Mouse (Mus musculus): Measurements from ENCODE around the gene Fxyd3.

Fxyd3 gene

DNA sequence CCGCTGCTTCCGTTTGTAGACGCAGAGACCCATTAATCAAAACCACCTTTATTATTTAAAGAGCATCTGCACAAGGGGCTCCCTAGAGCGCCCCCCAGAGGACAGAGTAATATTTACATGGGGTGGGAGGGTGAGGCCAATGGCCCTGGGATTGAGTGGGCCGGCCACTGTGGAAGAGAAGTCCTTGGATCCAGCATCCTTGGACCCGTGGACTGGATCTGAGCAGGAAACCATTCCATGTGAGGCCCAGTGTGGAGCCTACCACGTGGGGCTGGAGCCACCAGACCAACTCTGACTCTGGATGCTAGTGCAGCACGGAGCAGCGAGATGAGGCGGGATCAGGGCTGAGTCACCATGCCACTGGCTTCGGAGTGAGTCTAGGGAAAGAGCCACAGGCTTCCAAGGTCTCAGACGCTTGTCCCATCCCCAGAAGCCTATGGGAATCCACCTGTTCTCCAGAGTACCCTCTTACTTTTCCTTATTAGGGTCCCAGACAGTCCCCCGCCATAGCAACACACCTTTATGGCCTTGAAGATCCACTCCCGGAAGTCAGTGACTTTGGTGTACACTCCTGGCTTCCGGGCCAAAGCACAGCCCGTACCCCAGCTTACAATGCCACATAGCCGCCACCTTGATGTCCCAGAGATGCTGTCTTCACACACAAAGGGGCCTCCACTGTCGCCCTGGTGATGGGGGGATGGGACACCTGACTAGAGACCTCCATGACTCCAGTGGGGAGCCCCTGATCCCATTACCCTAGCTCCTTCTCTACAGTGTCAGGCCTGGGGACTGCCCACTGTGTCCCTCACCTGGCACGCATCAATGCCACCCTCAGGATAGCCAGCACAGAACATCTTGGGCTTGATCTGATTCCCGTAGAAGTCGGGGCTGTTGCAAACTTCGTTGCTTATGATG lies 22.4 kb upstream of the Fxyd3 start:
- DNase-seq (ENCODE audit: low spot score), result peak; percentile 73

DNA sequence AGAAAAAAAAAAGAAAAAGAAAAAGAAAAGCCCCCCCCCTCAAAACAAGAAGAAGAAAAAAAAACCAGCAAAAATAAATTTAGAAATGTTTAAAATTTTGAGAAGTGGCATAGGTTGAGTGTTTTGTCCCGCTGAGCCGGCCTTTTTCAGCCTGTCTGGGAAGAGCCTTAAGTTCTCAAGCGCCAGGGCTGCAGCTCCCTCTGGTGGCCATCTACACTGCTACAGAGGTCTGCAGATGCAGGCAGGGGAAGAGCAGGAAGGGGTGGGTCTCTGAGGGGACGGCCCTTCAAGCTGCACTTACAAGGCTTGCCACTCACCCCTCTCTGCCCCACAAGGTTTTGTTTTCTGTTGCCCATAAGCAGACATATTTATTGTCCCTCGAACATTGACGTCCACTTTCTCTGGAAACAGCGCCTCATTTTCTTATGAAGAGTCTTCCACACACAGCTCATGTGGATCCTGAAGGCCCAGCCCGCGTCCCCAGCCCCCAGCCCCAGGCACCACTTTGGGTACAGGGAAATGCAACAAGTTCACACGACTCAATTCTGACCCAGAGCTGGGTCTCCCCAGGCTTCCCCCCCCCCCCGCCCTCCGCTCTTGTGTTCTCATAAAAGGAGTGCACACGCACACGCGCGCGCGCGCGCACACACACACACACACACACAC lies 21.2 kb upstream of the Fxyd3 start:
- peak; percentile 95 for DNase-seq (ENCODE audit: low spot score)

DNA sequence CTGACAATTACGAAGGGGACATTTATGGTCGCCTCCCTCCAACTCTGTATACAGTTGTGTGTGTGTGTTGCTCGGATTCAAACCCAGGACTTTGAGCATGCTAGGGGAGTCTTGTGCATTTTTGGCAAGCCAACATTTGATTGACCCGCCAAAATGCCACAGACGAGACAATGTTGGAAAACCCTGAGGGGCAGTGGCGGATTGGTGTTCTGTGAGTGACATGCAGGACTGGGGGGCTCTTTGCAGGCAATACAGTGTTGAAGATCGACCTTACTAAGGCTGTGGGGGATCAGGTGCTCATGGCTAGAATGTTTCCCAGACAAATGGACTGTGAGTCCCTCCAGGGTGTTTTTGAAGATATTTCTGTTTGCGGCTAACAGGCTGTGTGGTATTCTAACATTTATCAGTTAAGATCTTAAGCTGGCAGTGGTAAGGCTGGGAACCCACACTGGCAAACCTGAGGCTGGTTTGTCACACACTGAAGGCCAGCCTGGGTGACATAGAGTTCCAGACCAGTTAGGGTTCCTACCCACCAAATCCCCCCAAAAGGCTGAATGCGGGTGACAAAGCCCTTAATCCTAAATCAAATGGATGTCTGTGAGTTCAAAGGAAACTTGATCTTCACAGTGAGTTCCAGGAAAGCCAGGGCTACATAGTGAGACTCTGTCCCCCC lies 20.5 kb upstream of the Fxyd3 start:
- DNase-seq (ENCODE audit: low spot score), result no peak

DNA sequence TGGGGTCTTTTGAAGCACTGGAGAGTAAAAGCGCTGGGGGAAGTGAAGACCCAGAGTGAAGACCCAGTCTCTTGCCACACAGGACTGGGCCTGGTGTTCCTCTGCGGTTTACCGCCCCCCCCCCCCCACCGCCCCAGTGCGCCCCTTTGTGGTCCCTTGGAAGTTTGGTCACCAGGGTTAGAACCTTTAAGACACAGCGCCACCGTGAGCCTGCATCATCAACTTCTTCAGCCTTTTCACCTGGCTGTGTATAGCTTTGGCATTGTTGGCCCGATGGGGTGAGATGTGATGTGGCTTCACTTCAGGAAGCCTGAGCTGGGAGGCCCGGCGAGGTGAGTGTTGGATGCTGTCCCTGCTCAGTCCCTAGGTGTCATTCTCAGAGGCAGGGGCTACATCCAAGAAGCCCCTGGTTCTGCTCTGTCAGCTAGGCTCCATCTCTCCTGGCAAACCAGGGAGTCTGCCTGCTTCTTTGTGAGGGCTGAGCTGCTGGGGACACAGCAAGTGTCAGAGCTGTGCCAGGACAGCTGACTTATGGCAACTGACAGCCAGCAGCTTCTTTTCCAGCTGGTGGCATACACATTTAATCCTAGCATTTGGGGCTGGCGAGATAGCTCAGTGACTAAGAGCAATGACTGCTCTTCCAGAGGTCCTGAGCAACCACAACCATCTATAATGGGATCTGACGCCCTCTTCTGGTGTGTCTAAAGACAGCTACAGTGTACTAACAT lies 18.4 kb upstream of the Fxyd3 start:
- no peak for DNase-seq (ENCODE audit: low spot score)

DNA sequence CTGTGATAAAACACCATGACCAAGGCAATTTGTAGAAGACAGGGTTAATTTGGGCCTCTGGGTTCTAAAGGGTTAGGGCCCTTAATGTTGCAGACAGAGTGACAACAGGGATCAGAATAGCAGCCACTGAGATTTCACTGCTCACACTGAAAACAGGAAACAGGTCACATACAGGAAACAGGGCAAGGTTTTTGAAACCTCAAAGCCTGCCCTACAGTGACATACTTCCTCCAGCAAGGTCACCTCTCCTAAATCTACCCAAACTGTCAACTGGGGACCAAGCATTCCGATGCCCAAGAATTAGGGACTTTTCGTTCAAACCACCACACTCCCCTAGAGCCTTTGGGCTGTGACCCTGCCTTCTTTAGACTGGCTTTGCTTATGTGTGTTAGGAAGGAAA lies 13.2 kb upstream of the Fxyd3 start:
- DNase-seq (ENCODE audit: low spot score), result no peak

DNA sequence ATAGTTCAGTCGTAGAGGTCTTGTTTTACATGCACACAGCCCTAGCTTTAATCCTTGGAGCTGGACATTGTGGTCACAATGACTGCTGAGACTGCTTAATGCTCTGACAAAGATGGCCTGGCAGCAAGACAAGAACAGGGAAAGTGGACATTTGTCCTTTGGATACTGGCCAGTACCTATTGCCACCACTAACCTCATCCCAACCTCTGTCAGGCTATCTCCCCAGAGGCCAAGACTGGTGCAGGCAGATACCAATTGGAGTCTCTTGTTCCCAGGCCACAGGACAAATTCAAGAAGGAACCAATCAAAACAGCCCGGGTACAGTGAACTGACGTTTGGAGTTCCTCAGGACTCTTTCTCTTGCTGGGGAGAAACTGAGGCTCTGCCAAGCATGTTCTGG lies 11.7 kb upstream of the Fxyd3 start:
- DNase-seq (ENCODE audit: low spot score), result no peak

DNA sequence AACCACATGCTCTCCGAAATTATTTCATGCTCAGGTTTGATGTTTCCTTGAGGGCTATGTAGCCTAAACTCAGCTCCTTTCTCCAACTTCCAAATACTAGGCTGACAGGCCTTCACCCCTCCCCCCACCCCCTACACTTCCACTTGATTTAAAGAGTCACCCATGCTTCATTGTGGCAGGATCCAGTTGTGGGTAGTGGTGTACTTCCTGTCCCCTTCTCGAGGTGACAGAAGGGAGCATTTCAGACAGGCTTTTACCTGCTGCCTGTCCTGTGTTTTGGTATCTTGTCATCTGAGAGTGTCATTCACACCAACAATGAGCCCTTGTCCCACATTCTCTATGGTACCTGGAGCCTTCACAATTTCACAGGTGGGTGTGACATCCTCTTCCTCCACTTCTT lies 10.8 kb upstream of the Fxyd3 start:
- DNase-seq (ENCODE audit: low spot score), result no peak

DNA sequence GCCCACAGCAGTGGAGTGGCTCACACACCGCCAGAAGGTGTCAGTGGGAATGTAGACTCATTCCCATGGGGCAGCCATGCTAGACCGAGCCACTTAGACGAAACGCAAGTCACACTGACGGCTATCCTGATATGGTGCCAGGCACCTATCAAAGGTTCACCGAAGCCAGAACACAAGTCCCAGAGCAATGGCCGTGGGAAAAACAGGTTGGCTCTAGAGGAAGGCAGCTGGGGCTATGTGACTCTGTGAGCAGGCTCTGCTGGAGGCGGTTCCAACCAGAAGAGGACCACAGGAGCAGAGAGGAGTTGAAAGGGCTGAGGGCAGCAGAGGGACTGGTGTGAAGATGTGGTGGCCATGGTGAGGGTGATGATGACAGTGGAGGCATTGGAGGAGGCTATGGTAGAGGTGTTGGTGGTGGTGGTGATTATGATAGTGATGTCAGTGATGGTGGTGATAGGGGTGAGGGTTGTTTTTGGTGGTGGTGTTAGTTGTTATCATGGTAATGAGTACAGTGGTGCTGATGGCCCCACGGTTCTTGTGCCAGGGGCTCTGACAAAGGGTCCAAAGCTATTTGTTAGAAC lies 9.8 kb upstream of the Fxyd3 start:
- DNase-seq (ENCODE audit: low spot score), result no peak

DNA sequence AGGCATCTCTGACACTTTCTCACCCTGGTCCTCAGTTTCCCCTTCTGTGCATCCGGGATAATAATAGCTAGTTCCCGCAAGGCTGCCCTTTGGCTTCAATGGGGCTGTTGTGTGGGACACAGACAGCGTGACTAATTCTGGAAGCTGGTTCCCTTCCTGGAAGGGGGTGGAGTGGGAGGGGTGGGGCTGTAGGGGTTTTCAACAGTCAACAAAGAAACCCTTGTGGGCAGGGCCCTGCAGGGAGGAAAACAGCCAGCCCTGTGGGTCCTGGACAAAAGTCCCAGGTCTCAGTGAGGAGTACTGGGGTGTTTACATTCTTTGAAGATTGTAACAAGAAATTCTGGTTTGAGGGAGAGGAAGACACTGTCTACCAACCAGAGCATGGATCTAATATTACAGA lies 8.7 kb upstream of the Fxyd3 start:
- no peak for DNase-seq (ENCODE audit: low spot score)

DNA sequence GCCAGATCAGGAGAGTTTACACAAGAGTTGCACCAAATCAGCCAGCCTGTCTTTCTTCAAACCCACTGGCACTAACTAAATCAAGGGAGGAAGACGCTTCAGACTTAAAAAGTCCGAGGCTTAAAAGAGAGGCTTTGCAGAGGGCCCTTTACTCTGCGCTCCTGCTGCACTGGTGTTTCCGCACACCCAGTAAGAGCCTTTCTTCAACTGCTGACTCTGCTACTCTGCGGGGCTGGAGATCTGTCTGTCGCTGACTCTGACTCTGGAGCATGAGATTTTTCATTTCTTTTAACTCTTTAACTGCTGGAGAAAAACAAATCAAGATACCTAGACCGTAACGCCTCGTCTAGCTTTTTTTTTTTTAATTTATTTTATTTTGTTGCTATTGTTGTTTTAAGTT lies 7.6 kb upstream of the Fxyd3 start:
- DNase-seq (ENCODE audit: low spot score), result no peak

DNA sequence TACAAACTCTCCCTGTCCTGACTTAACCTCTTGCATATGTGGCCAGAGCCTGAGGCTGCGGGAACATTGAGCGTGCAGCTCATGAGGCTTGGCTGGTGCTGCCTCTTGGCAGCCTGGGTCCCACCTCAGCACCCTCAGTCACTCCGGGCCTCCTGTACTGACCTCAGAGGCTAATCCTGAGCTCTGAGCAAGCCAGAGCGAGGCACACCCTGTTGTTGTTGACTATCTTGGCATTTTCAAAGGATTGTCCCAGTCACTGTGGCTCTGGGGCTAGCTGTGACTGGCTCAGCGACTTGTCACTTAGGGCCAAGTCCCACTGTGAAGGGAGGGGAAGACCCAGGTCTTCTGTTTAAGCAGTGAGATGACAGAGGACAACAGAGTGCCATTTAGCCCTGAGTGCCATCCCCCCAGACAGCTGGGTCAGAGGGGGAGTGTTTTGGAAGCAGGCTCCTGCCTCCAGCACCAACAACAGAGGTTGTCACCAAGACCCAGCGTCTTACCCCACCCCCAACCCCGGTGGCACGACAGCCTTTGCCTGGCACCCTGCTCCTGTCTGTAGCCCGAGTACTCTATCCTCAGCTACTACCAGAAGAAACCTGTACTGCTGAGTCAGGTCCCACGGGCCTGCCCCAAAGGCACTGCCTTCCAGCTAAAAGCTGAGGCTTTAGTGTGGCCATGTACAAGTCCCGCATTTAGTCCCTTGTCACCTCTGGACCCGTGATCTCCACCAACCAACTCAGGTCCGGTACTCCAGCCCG lies 6.5 kb upstream of the Fxyd3 start:
- no peak for DNase-seq (ENCODE audit: low spot score)

DNA sequence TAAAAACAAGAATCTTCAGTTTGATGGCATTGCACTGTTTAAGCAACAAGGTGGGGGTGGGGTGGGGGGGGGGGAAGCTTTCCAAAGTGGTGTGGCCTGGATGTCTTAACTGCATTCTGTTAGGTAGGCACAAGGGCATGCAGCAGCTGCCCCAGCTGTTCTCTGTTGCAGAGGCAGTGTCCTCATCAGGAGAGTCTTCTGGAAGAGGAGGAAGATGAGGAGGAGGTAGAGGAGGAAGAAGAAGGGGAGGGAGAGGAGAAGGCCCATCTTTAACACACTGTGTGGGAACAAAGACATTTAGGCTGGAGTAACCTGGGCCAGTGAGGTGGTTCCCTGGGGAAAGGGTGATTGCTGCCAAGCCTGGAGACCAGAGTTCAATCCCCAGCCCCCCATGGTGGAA lies 5.6 kb upstream of the Fxyd3 start:
- no peak for DNase-seq (ENCODE audit: low spot score)

DNA sequence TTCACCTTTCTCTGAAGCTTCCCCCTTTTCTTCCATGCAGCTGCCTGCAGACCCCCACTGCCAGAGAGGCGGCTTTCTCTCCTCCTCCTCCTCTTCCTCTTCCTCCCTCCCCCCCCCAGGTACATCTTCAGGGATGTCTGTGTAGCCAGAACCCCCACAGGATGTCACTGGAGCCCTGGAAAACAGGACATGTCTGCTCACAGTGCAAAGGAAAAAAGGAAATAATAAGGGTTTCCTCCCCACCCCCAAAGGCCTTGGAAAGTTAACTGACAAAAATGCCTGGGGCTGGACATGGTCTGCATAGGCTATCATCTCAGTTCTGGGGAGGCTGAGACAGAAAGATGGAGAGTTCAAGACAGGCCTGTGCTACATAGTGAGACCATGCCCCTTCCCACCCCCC lies 4.6 kb upstream of the Fxyd3 start:
- no peak for DNase-seq (ENCODE audit: low spot score)

DNA sequence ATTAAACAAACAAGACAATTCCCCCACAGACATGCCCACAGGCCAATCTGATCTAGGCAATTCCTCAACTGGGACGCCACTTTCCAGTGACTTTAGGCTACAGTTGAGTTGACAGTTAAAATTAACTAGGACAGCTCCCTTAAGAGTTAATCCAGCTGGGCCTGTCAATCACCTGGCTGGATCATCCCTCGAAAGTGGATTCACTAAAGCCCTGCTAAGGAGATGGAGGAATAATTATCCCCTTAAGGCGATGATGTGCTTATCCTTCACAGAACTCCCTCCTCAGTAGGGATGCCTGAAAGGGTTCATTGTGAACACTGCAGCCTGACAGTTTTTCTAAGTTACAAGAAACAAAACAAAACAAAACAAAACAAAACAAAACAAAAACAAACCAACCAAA lies 4.1 kb upstream of the Fxyd3 start:
- DNase-seq (ENCODE audit: low spot score), result no peak

DNA sequence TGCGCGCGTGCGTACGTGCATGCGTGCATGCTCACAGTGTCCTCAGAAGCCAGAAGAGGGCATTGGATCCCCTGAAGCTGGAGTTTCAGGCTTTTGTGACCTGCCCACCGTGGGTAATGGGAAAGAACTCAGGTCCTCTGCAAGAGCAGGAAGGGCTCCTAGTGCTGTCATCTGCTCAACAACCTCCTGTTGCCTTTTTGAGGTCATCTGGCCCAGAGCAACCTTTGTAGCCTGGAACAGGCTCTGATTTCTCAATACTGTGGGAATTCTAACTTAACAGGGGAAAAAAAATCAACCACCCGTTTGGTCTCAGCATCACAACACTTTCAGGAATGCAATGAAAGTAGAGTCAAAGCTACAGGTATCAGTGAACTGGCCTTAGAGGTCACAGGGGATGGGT lies 3.2 kb upstream of the Fxyd3 start:
- no peak for DNase-seq (ENCODE audit: low spot score)

DNA sequence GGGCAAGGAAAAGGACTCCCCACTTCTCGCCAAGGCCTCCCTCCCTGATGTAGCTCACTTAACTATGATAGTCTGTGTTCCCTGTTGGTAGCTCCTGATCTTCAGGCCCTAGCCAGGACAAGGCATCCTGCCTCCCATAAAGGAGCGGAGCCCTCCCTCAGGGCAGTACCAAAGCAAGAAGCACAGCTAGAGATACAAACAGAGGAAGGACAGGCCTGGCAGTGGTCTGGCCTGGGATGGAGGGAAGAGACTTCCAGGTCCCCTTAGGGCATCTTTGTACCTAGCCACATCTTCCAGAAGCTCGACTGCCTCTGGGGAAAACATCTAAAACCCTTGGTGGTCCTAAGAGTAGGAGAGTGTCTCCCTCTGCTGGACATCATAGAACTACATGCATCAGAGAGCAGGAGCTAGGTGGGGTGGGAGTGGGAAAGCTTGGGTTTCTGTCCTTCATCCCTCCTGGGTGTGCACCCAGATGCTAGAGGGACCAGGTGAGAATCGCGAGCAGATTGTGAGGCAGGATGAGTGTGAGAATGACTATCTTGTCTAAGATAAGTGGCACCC lies 1.5 kb upstream of the Fxyd3 start:
- DNase-seq (ENCODE audit: low spot score), result no peak

DNA sequence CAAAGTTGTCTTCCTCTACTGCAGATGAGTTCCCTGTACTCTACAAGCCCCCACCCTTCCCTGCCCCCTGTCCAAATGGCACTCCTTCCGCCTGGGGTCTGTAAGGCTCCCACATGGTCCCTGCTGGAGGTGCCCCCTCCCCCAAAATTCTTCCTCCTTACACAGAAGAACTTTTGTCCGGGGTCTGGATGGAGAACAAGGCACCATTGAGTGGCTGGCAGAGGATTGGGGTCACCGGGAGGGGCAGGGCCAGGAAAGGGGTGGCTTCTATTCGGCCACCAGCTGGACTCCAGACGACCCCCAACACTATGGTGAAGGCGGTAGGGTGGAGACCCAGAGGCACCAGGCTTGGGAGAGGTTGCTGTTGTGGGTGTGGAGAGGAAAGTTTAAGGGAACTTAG lies 966 bp upstream of the Fxyd3 start:
- DNase-seq (ENCODE audit: low spot score), result no peak

DNA sequence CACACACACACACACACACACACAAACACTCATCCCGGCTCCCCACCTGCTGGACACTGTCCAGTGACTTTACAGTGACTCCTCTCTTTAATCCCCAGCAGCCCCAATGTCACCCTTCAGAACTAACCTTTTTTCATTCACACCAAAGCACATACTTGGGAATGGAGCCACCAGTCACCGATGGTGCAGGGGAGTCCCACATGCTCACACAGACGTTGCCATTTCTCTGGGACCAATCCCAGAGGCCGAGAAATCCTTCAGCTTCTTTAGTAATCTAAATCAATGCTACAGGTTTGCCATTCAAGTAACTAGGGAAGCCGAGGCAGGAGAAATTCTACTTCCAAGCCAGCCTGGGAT lies 1.8 kb downstream of the Fxyd3 start:
- no peak for DNase-seq (ENCODE audit: low spot score)

DNA sequence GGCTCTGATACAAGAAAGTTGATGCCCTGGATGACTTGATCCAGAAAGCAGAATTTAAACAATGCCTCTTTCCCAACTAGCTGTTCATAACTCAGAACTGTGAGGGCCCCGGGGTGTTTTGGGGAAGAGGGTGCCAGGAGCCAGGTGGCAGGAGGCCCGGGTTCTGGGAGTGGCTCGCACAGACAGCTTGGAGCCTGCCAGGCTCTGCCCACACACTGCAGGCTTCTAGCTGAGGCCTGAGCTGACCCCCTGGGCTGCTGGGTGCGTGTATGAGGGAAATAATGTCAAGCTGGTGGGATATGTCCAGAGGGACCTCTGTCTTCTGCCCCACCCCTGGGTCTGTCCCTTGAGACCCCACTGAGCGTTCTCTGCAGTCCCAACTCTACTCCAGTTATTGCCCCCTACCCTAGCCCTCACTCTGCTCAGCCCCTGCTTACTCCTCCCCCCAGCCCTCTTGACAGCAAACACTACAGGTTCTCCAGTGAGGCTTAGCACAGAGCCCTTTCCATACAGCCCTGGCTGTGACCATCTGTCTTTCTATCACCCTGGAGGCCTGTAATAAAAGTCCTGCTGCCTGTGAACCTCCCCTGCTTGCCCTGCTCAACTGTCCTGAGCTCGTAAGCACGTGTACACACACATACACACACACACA lies 2.3 kb downstream of the Fxyd3 start:
- peak; percentile 60 for DNase-seq (ENCODE audit: low spot score)

DNA sequence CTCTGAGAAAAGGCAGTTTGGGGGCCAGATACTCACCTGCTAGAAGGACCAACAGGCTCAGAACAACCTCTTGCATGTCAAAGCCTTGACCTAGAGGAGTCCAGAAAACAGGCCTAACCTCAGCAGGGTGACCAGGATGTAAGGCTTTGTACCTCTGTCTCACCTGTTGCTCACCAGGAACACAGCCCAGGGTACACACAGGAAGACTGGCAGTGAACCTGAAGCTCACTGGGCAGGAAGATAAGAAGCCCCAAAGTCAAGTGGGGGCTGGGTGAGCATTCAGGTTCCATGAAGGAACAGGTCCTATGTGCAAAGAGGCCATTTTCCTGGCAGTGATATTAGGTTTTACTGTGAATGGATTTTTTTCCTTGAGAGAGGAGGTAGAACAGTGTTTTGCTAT lies 3.0 kb downstream of the Fxyd3 start:
- no peak for DNase-seq (ENCODE audit: low spot score)

DNA sequence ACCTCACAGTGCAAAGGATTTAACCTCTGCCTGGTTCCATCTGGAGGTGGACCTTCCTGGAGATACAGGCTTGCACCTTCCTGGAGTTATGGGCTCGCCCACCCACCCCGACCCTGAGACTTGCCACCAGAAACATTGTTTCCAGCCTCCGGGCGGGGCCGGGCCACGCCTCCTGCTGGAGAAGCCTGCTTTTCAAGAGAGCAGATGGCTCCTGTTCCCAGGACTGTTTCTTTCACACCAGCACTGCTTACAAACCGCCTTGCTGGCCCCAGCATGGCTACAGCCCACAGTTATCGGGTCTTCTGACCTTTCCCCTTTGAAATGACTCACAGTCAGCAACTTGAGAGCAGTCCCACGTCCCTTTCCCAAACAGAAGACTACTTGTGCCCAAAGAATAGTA lies 4.2 kb downstream of the Fxyd3 start:
- no peak for DNase-seq (ENCODE audit: low spot score)

Data from testis, postnatal 10 days (tissue).